Mouse (Mus musculus) C2C12 (cell line): ENCODE measurements at regions not wholly inside any gene's neighbourhood (a gene's known extent, or its start where the extent isn't known, plus 50 kb on each side); places are given as distances from the start of the nearest gene placed in this dataset.

ENCODE experiments used
- H3K27me3 ChIP-seq: one replicate; pipeline ENCODE4 v1.6.1; 2011; ENCODE audit not compliant: control insufficient read depth, insufficient read depth, insufficient read length
- H3K36me3 ChIP-seq: one replicate; pipeline ENCODE4 v1.6.1; 2011; ENCODE audit not compliant: control insufficient read depth, insufficient read depth
- H3K4me3 ChIP-seq: one replicate; pipeline ENCODE4 v1.5.1; 2011; ENCODE audit warnings: mild to moderate bottlenecking, control low read depth; ENCODE audit not compliant: poor library complexity, insufficient read depth, severe bottlenecking
- H3K79me2 ChIP-seq: one replicate; pipeline ENCODE4 v1.6.1; 2011; ENCODE audit not compliant: control insufficient read depth, insufficient read depth
- H3K79me3 ChIP-seq: one replicate; pipeline ENCODE4 v1.6.1; 2011; ENCODE audit warnings: low read depth, control low read depth
- H3ac ChIP-seq: one replicate; pipeline ENCODE3; 2011; ENCODE audit warnings: low read depth; ENCODE audit not compliant: control insufficient read depth, insufficient read length
- CEBPB ChIP-seq: IDR thresholded peaks from one replicate; pipeline ENCODE4 v1.6.1; 2011; ENCODE audit warnings: low read depth, mild to moderate bottlenecking, control low read depth, moderate library complexity
- CTCF ChIP-seq: IDR thresholded peaks from one replicate; pipeline ENCODE4 v1.5.1; 2011; ENCODE audit not compliant: control insufficient read depth, insufficient read depth, insufficient read length
- FOSL1 ChIP-seq: IDR thresholded peaks from one replicate; pipeline ENCODE4 v1.8.0; 2011; ENCODE audit warnings: mild to moderate bottlenecking, low read length; ENCODE audit not compliant: poor library complexity, insufficient read depth, severe bottlenecking
- MAX ChIP-seq: IDR thresholded peaks from one replicate; pipeline ENCODE4 v1.6.1; 2011; ENCODE audit warnings: mild to moderate bottlenecking, control low read depth
- MYOD1 ChIP-seq: IDR thresholded peaks from one replicate; pipeline ENCODE4 v1.6.1; 2011; ENCODE audit warnings: low read depth; ENCODE audit not compliant: control insufficient read depth, insufficient read length
- MYOG ChIP-seq: IDR thresholded peaks from one replicate; pipeline ENCODE4 v1.6.1; 2011; ENCODE audit not compliant: control insufficient read depth, insufficient read length; ENCODE audit errors: extremely low read depth
- USF1 ChIP-seq: IDR thresholded peaks from one replicate; pipeline ENCODE4 v1.6.1; 2011; ENCODE audit warnings: low read depth, mild to moderate bottlenecking, control low read depth, moderate library complexity

DNA sequence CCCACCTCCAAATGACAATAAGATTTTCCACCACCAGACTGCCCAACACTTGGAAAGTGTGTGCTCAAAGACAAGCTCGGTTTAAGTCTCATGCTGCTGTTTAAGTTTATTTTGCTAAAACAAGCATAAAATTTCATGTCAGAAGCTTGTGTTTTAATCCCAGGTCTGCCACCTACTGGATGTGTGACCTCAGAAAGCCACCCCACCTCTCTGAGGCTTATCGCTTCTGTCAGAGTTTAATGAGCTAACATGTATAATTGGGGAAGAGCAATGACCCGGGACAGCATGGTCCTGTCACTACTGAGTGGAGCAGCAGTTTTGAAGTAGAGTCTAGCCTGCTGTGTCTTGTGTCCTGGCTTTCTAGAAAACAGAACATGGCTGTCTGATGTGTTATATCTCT, 122.4 kb upstream of the Rad23b start:
- Histone ChIP-seq H3K27me3 (no peaks in the 10 kb centered on the region), H3K79me2 (no peaks in the 10 kb centered on the region), H3K4me3 (no peak overlapping the region), H3K79me3 (no peaks in the 10 kb centered on the region), H3K36me3 (no peaks in the 10 kb centered on the region), H3ac (no peak overlapping the region)
- TF ChIP-seq MAX (no peak), CTCF (no peak), MYOD1 (no peak), MYOG (no peak), FOSL1 (no peak), CEBPB (no peak), USF1 (no peak)

DNA sequence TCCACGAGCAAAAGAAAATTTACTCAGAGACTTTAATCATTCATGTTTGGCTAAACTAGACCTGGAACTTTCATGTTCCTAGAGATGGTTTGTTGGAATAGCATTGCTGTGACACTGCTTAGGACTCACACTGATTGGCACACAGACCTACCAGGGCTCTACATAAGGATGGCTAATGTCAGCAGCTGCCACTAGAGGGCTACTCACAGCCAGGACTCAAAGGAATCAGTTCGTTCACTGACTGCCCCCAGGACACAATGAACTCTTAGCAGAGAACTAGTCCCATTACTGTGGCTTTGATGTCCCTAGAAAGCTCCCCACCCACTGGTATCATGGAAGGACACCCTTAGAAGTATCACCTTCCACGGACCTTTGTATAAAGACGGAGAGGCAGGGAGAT, 118.3 kb upstream of the Rad23b start:
- H3K36me3 ChIP-seq, result no peaks in the 10 kb centered on the region
- TF ChIP-seq MYOD1 (no peak), CEBPB (no peak), CTCF (peak; percentile 19), USF1 (no peak), MYOG (no peak)
- H3K27me3 ChIP-seq, result no peaks in the 10 kb centered on the region
- no peaks in the 10 kb centered on the region for H3K79me2 ChIP-seq
- H3K79me3 ChIP-seq, result no peaks in the 10 kb centered on the region
- no peak overlapping the region for H3ac ChIP-seq
- no peak overlapping the region for H3K4me3 ChIP-seq

DNA sequence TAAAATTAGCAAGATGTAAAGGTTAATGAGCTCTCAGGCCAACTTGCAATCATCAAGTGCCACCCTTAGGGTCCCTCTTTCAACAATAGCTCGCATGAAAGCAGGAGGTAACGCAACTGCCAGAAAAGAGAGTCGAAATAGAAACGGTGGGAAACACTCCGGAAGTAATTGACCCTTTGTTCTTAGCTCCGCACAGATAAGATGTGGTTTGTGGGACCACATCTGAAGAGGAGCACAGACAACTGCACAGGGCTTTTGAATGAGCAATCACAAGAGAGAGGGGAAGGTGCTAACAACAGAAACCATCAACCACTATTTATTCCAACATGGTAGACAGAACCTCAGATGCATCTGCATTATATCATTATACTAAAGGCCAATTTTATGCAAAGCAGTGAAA, 112.0 kb upstream of the Rad23b start:
- H3K79me3 ChIP-seq, result no peaks in the 10 kb centered on the region
- TF ChIP-seq CTCF, result no peak
- no peak for TF ChIP-seq MAX
- no peak for TF ChIP-seq MYOG
- no peak for TF ChIP-seq USF1
- TF ChIP-seq MYOD1, result no peak
- TF ChIP-seq FOSL1, result no peak
- TF ChIP-seq CEBPB, result no peak
- no peak overlapping the region for H3ac ChIP-seq
- H3K36me3 ChIP-seq, result no peaks in the 10 kb centered on the region
- no peaks in the 10 kb centered on the region for H3K79me2 ChIP-seq
- no peak overlapping the region for H3K4me3 ChIP-seq
- H3K27me3 ChIP-seq, result no peaks in the 10 kb centered on the region

DNA sequence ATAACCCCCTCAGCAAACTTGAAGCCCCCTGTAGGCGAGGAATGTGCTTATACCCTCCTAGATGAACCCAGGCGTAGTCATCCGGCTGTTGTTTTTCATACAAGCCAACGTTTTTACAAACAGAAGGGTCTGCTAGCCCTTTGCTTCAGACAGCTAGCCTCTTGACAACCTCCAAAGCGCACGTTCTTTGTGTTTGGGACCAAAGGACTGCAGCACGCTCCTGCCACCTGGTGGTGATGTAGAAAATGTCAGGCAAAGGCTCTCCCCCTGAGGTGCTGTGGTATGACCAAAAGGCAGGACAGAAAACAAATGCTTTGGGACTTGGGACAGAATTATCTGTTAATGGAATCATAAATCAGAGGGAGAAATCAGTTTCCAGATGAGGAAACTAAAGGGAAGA, 109.4 kb upstream of the Rad23b start:
- H3K79me3 ChIP-seq, result no peaks in the 10 kb centered on the region
- H3K36me3 ChIP-seq, result no peaks in the 10 kb centered on the region
- no peaks in the 10 kb centered on the region for H3K27me3 ChIP-seq
- H3K79me2 ChIP-seq, result no peaks in the 10 kb centered on the region
- TF ChIP-seq MYOG (no peak), FOSL1 (no peak), MYOD1 (no peak), CTCF (peak; percentile 43), CEBPB (no peak)
- no peak overlapping the region for H3K4me3 ChIP-seq
- no peak overlapping the region for H3ac ChIP-seq

DNA sequence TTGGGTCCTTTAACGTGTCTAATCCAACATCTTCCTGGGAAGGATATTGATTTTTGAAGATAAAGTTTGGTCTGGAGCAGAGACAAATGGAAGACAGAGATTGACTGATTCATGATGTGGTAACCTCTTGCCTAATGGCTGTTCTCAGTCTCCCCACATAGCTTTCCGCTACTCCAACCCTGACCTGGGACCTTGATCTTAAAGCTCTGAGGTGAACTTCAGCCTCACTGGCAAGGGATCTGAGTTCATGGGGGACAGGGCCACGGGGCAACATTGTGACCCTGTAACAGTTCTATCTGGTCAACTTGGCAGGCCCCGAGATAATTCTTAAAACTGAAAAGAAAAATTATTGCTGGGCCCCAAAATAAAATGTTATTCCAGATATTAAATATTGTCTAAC, 107.5 kb upstream of the Rad23b start:
- Histone ChIP-seq H3K79me3 (no peaks in the 10 kb centered on the region), H3ac (no peak overlapping the region), H3K79me2 (no peaks in the 10 kb centered on the region), H3K4me3 (no peak overlapping the region), H3K36me3 (no peaks in the 10 kb centered on the region), H3K27me3 (no peaks in the 10 kb centered on the region)
- TF ChIP-seq MYOD1 (no peak), FOSL1 (no peak), MYOG (no peak), CEBPB (no peak), USF1 (no peak), CTCF (no peak)
